Mouse (Mus musculus): ENCODE measurements around the gene Gm3839.
"Not testable (repeated sequence)": the region's sequence is repeated elsewhere in the genome, so short reads cannot be mapped to it uniquely, and the experiment has no call there.

Gm3839 gene

GRCm38 (mm10) chr14:11356626-11357025, at the start of gene Gm3839:
TSS of gene Gm3839 (minus strand) at chr14:11356726.
- not testable (repeated sequence) for DNase-seq

GRCm38 (mm10) chr14:11405661-11406060, 49.1 kb upstream of the Gm3839 start:
- peak in 1 of 2 experiments; percentile 2 for DNase-seq

DNA sequence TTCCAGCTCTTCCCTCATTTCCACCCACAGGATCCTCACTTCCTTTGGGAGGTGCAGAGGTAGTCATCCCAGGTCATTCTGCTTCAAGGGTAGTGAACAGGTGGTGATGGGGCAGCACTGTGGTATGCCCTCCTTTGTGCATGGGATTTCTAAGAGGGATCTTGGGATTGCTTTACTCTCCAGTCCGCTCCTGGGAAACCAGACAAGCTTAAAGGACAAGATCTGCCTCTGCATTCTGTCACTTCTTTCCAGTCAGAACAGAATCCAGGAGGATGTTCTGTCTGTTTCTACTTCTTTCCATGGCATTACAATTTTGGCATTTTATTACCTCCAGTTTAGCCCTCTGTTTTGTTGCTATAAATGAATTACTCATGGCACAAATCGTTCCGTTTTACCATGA, 21.3 kb upstream of the Gm3839 start:
- no peak for DNase-seq

DNA sequence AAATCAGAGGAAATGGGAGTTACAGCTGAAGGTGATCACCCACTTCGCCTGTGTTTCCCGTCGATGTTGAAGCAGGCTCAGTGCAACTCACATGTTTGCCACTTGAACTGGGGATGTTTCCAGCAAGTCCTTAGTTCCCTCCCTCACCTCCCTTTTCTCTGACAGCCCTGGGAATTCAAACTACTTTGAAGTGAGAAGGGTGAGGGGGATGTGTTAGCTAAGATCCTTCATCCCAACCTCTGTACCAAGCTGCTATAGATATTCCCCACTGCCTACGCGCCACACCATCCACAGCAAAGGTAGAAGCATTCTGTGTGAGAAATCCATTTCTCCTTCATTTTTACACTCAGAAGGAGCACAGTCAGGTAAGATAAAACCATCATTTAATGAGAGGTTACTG, 18.7 kb upstream of the Gm3839 start:
- no peak for DNase-seq

DNA sequence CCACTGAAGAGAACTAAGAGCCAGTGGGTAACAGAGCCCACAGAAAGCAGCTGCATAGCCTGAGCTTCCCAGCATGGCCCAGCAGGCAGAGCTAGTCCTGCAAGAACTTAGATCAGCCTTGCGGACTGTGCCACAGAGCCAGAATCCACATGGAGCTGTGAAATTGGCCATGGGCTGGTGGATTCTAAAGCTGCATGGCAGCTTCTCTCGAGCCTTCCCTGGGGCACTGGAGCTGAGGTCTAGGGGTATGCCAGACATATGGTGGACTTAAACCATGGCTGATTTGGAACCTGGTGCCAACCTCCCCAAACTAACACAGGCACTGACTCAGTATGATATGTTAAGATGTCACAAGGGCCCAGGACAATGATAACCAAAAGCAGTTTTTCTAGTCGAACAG, 10.4 kb downstream of the Gm3839 start:
- no peak for DNase-seq

DNA sequence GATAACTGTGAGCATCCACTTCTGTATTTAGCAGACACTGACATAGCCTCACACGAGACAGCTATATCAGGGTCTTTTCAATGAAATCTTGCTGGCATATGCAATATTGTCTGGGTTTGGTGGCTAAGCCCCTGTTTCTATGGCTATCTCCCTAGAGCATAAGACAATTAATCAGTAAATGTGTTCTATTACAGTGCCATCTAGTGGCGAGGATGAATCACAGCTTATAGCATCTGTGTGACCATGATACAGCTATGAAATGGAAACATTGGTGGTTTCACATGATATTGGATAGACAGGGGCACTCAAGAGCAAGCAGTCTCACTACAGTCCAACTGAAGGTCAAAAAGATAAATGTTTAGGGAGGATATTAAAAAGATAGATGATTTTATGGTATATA, 26.5 kb downstream of the Gm3839 start:
- no peak for DNase-seq

DNA sequence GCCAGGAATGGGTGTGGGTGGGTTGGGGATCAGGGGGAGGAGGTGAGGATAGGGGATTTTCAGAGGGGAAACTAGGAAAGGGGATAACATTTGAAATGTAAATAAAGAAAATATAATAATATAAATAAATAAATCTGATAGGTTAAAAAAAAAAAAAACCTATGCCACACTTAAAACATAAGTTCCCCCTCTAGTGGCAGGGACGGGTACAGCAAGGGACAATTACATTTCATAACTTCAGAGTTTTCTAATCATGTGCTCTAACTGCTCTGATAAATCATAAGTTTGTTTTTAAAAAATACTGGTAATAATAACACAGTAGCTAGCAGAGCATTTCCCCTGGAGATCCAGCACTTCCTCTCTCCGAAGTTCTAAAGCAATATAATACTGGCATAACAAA, 49.4 kb downstream of the Gm3839 start:
- peak; percentile 38 to 77 for DNase-seq

DNA sequence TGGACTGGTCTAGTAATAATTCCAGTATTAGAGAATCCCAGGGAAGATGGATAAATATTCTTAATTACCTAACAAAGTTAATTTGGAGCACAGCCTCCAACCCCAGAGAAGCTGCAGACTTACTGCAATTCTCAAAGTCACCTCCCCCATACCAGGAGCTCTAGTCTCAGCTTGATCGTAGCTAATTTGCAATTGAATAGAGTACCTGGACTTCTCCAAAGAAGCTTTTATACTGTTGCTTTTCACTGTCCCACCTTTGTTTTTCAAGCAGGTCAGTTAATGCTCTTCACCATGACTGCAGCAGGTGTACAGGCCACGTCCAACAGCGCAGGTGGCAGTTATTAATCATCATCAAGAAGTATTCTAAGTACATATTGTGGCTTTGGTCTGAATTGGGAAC, 68.6 kb downstream of the Gm3839 start:
- DNase-seq: not testable (repeated sequence)

DNA sequence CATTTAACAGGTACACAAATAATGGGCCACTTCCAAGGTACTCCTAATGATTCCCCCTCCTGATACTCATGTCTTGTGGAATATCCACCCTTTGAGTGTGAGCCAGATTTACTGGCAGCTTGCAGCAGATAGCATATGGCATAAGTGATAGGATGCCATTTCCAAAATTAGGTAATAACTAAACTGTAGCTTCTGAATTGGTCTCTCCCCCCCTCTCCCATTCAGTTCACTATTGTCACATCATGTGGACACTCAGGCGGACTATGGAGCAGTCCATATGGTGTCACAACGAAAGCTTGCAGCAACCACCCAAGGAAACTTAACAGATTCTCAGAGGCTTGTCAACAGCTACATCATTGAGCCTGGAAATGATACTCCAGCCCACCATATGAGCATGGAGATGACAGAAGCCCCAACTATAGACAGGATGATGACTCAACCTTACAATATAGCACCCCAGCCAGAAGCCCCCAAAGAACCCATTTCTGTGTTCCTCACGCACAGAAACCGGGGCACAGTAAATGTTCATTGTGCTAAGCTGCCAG, 99.3 kb downstream of the Gm3839 start:
- no peak for DNase-seq

DNA sequence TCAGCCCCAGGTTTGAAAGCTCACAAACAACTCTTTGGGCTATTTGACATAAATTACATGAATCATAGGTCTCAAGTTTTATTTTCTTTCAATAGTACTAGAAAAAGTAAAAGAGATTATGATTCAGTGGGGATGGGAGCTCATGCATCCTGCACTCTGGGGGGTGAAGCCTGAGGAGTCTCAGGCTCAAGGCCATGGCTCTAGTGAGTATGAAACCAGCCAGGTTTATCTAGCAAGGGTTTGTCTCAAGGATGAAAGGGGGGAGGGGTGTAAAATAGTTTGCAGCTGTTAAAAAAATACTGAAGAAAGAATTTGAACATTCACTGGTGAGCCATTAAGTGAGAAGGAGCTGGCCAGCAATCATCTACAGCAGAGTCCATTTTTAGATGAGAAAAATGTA, 108.5 kb downstream of the Gm3839 start:
- DNase-seq: no peak

- no peak for DNase-seq
Observed at GRCm38 (mm10) chr14:11244546-11244945, 112.0 kb downstream of the Gm3839 start.

GRCm38 (mm10) chr14:11232086-11232485, 124.4 kb downstream of the Gm3839 start:
- no peak for DNase-seq

All from kidney, postnatal 25 days (tissue).